Mouse (Mus musculus) hindbrain, embryonic 16.5 days (tissue): ENCODE measurements at regions not wholly inside any gene's neighbourhood (a gene's known extent, or its start where the extent isn't known, plus 50 kb on each side); places are given as distances from the start of the nearest gene placed in this dataset.
A peak's percentile ranks its signal among the peaks of the same experiment; 100 is the strongest.

Experiments
- ATAC-seq: fragments of 200-750 bp; cut with Nextera tagmentation; 2 replicates; pipeline ENCODE4 v1.8.0; 2017; ENCODE audit warnings: moderate TSS enrichment, moderate library complexity
- H3K27ac ChIP-seq: fragments of 300-500 bp; sonication (generic); 2 replicates; pipeline ENCODE4 v1.5.1; 2014; ENCODE audit warnings: low read depth, mild to moderate bottlenecking, control low read depth, low read length, moderate library complexity
- H3K27me3 ChIP-seq: fragments of 300-500 bp; sonication (generic); replicated peaks from 2 replicates; pipeline ENCODE4 v1.6.1; 2014; ENCODE audit warnings: low read length; ENCODE audit not compliant: control insufficient read depth, insufficient read depth
- H3K36me3 ChIP-seq: fragments of 300-500 bp; sonication (generic); 2 replicates; pipeline ENCODE4 v1.6.1; 2014; ENCODE audit warnings: mild to moderate bottlenecking, low read length, moderate library complexity, mixed read lengths; ENCODE audit not compliant: control insufficient read depth, insufficient read depth
- H3K4me1 ChIP-seq: fragments of 300-500 bp; sonication (generic); 2 replicates; pipeline ENCODE4 v1.6.1; 2014; ENCODE audit warnings: low read depth, low read length; ENCODE audit not compliant: control insufficient read depth, insufficient read depth
- H3K4me2 ChIP-seq: fragments of 300-500 bp; sonication (generic); 2 replicates; pipeline ENCODE4 v1.6.1; 2014; ENCODE audit warnings: mild to moderate bottlenecking, low read length, control low read depth, moderate library complexity
- H3K4me3 ChIP-seq: fragments of 300-500 bp; sonication (generic); 2 replicates; pipeline ENCODE4 v1.5.1; 2014; ENCODE audit warnings: mild to moderate bottlenecking, low read length, control low read depth, moderate library complexity
- H3K9ac ChIP-seq: fragments of 300-500 bp; sonication (generic); 2 replicates; pipeline ENCODE4 v1.6.1; 2014; ENCODE audit warnings: low read depth, mild to moderate bottlenecking, control low read depth, low read length, moderate library complexity
- H3K9me3 ChIP-seq: fragments of 300-500 bp; sonication (generic); 2 replicates; pipeline ENCODE4 v1.6.1; 2014; ENCODE audit warnings: mild to moderate bottlenecking, low read length, moderate library complexity; ENCODE audit not compliant: control insufficient read depth
- whole genome bisulfite sequencing: fragments of 180-500 bp; shearing (Covaris S2); extraction: QIAGEN DNeasy Blood & Tissue Kit; methylation state at CpG from one replicate; pipeline ENCODE4 v1.1.7; 2014; 5-methylcytosine and 5-hydroxymethylcytosine counted together

DNA sequence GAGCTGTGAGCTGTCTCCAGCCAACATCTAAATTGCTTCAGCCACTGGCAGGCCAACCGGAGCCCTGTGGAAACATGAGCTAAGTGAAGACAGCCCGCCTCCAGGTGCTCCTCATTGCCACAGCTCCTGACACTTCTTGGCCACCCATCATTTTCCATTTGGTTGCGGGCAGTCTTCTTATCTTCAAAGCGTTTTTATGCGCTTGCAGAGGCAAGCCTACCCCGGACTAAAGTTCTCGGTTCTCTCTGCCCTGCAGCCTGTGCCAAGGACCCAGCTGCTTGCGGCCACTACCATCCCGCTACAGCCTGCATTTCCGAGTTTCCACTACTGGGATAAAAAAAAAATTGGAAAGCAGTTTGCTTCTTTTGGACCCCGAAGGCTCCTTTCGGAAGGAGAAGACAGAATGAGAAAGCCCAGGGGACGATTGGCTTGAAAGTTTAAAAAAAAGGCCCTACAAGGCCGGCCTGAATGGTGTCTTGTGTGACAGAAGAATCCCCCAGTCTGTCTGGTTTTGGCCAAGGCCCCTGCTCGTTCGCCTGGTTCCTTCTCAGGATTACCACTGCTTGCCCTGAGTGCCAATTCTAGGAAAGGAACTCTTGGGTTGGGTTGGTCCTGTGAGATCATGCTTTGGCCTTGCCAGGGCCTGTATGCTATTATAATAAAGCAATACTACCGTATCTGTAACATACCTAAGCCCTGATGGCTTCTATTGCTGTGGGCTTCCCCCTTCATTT is 124.6 kb upstream of the Meis1 start:
- H3K27me3 ChIP-seq: no peaks in the 10 kb centered on the region
- H3K4me2 ChIP-seq: no peak overlapping the region
- no peak for ATAC-seq
- peaks cover 2% of the 10 kb centered on the region; the same call in 1 of the 2 replicates for H3K4me1 ChIP-seq
- no peak overlapping the region for H3K4me3 ChIP-seq
- 83% methylated on average over 17 of the region's 17 CpGs for WGBS
- H3K9ac ChIP-seq: no peak overlapping the region
- H3K36me3 ChIP-seq: no peaks in the 10 kb centered on the region
- no peaks in the 10 kb centered on the region for H3K9me3 ChIP-seq
- no peak overlapping the region for H3K27ac ChIP-seq

DNA sequence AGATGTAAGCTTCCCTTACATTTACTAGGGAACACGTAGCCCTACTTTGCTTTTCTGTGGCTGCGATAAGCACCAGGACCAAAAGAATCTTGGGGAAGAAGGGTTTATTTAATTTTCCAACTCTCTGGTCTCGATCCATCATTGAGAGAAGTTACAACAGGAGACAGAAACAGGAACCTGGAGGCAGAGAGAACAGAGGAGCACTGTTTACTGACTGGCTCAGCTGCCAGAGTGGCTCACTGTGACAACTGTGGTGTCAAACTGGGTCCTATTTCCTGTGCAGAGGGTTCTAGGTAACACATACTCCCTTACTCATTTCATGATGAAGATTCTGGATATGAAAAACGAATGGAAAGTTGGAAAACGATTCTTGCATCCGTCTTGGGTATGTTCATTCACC is 125.7 kb upstream of the Meis1 start:
- Histone ChIP-seq H3K4me3 (no peak overlapping the region), H3K9me3 (no peaks in the 10 kb centered on the region), H3K4me1 (no peaks in the 10 kb centered on the region), H3K27ac (no peak overlapping the region), H3K4me2 (no peak overlapping the region), H3K36me3 (no peaks in the 10 kb centered on the region), H3K27me3 (no peaks in the 10 kb centered on the region), H3K9ac (no peak overlapping the region)
- 80% methylated on average over 6 of the region's 6 CpGs for WGBS
- ATAC-seq: no peak

DNA sequence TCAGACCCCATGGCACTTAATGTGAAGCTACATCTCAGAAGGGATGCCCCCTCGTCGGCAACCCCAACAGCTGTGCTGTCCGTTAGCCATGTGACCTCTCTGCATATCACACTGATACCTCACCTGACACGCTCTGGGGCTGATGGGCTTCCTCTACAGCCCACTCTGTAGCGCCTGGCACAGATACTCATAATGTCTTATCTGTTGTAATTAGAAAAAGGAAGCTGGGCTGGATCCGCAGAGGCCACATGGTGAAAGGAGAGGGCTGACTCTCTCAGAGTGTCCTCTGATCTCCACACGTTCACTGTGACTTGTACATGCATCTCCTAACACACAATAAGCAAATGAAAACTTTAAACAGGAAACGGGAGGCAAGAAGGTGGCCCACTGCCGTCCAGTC is 126.5 kb upstream of the Meis1 start:
- H3K4me2 ChIP-seq: no peak overlapping the region
- H3K4me3 ChIP-seq: no peak overlapping the region
- H3K27ac ChIP-seq: no peak overlapping the region
- ATAC-seq: no peak
- H3K9ac ChIP-seq: no peak overlapping the region
- 91% methylated on average over 9 of the region's 9 CpGs for WGBS
- no peaks in the 10 kb centered on the region for H3K27me3 ChIP-seq
- no peaks in the 10 kb centered on the region for H3K9me3 ChIP-seq
- no peaks in the 10 kb centered on the region for H3K4me1 ChIP-seq
- H3K36me3 ChIP-seq: no peaks in the 10 kb centered on the region

DNA sequence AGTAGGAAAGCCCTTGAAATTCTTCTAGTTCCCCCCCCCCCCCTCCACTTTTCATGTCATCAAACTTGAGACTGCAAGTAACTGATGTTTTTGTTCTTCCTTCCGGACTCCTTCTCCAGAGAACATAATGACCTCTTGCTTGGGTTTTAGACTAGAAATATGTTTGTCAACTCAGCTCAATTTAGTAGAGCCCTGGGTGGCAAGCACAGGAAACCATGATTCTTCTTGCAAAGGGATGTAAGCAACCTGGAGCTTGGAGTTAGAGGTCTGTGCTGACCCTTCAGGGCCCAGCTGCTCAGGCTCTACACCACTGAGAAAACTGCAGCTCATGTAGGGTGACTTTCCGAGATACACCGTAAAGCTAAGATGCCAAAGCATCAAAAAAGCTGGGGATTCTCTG is 127.2 kb upstream of the Meis1 start:
- no peaks in the 10 kb centered on the region for H3K9me3 ChIP-seq
- no peaks in the 10 kb centered on the region for H3K36me3 ChIP-seq
- no peaks in the 10 kb centered on the region for H3K4me1 ChIP-seq
- no peak overlapping the region for H3K4me3 ChIP-seq
- no peak overlapping the region for H3K9ac ChIP-seq
- H3K4me2 ChIP-seq: no peak overlapping the region
- 86% methylated on average over 3 of the region's 3 CpGs for WGBS
- H3K27me3 ChIP-seq: no peaks in the 10 kb centered on the region
- no peak overlapping the region for H3K27ac ChIP-seq
- no peak for ATAC-seq

DNA sequence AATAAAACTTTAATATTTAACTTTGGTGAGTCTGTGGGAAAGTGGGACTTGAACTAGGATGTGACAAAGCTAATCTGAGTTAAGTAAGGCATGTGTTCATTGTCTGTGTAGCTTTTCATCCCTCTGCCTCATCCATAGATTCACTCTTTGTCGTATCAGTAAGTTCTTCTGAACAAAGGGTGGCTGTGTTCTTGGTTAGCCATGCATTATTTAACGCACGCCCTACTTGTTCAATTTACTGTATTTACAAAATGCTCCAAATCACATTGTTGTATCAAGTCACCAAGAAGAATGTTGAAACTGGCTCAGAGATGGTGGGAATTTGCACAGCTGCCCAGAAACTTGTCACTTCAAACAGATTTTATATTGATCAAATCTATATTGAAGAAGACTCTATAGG is 132.2 kb upstream of the Meis1 start:
- no peak overlapping the region for H3K4me2 ChIP-seq
- WGBS: 54% methylated on average over 3 of the region's 3 CpGs
- H3K9ac ChIP-seq: no peak overlapping the region
- H3K4me1 ChIP-seq: no peaks in the 10 kb centered on the region
- ATAC-seq: no peak
- no peak overlapping the region for H3K27ac ChIP-seq
- H3K27me3 ChIP-seq: no peaks in the 10 kb centered on the region
- no peaks in the 10 kb centered on the region for H3K9me3 ChIP-seq
- H3K4me3 ChIP-seq: no peak overlapping the region
- H3K36me3 ChIP-seq: no peaks in the 10 kb centered on the region

DNA sequence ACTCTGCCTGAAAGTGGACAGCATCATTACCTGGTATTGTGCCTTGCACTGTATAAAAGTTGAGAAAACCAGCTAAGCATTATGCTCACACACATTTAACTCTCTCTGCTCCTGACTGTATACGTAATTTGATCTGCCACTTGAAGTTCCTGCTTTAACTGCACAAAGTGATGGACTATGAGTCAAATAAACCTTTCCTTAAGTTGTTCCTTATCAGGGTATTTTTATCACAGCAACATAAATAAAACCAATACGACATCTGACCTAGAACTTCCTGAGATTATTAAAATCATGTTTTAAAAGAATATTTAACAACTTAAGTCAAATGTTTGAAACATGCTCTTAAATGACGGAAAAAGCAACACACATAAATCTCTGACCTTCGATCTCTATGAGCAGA is 134.9 kb upstream of the Meis1 start:
- H3K4me1 ChIP-seq: no peaks in the 10 kb centered on the region
- H3K9ac ChIP-seq: no peak overlapping the region
- ATAC-seq: no peak
- no peaks in the 10 kb centered on the region for H3K9me3 ChIP-seq
- H3K27me3 ChIP-seq: no peaks in the 10 kb centered on the region
- no peaks in the 10 kb centered on the region for H3K36me3 ChIP-seq
- no peak overlapping the region for H3K4me3 ChIP-seq
- 90% methylated on average over 4 of the region's 4 CpGs for WGBS
- H3K27ac ChIP-seq: no peak overlapping the region
- no peak overlapping the region for H3K4me2 ChIP-seq

DNA sequence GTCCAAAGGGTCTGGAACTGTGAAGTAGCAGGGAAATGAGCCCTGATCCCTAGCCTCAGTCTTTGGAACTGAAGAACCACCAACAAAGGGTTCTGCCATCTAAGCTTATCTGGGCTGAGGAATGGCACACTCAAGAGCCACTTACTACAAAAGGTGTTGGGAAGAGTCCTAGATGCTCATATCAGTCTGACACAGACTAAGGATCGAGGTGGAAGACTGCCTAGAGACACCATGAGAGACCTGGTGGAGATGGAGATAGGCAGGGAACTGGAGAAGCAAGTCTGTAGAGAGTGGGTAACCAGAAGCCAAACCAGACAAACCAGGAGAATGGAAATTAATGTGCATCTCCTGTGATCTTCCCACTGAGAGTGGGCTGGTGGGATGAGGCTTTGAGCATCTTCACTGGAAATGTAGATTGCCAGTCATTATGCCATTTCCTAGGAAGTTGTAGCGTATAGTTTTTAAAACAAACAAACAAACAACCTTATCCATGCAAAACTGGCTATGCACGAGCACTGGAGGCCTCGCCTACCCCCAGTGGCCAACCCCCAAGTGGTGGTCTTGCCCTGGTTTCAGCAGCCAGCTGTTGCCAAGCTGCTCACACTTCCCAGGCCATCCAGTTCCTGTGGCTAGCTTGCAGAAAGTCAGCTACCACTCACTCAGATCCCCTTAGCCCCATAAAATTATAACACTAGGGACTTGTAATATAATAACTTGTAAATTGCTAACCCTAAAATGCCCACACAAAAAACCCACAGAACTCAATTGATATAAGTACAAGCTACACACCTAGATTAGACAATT is 136.2 kb upstream of the Meis1 start:
- Histone ChIP-seq H3K27ac (no peak overlapping the region), H3K27me3 (no peaks in the 10 kb centered on the region), H3K9ac (no peak overlapping the region), H3K4me3 (no peak overlapping the region), H3K4me1 (no peaks in the 10 kb centered on the region; the same call in 1 of the 2 replicates), H3K9me3 (no peaks in the 10 kb centered on the region), H3K36me3 (no peaks in the 10 kb centered on the region), H3K4me2 (no peak overlapping the region)
- no peak for ATAC-seq
- WGBS: 90% methylated on average over 4 of the region's 4 CpGs

DNA sequence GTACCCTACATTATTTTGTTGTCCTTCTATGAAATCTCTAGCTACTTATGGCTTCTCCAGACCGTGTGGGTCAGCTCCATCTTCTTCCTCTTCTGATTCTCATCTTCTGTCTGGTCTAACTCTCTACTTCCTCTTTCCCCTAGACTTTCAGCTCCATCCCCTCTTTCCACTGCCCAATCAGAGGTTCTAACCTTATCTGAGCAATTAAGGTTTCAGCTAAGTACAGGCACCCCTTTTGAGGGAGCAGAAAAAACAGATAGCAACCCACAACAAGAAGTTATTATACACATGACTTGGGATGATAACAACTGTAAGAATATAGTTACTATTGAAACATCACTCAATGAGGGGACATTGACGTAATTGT is 136.8 kb upstream of the Meis1 start:
- no peaks in the 10 kb centered on the region for H3K36me3 ChIP-seq
- H3K27me3 ChIP-seq: no peaks in the 10 kb centered on the region
- no peak overlapping the region for H3K4me3 ChIP-seq
- H3K4me1 ChIP-seq: peaks cover under 1% of the 10 kb centered on the region
- 78% methylated on average over 2 of the region's 2 CpGs for WGBS
- no peaks in the 10 kb centered on the region for H3K9me3 ChIP-seq
- no peak overlapping the region for H3K27ac ChIP-seq
- H3K4me2 ChIP-seq: no peak overlapping the region
- no peak overlapping the region for H3K9ac ChIP-seq
- no peak for ATAC-seq

DNA sequence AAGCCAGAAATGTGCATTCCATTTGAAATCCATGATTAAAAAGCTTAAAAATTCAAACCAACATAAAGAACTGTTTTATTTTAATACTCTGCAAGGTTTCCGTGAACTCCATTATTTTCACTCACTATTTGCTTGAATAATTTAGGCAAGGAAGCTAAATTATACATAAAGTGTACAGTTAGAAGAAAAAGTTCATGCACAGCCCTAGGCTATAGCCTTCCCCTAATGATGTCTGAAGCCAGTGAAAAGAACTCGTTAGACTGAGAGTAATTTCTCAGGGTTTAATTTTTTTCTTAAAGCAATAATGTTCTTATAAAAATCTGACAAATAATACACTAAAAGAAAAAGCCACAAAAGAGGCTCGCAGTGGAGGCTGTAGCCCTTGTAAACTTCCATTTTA is 141.4 kb upstream of the Meis1 start:
- no peak overlapping the region for H3K9ac ChIP-seq
- no peak overlapping the region for H3K4me2 ChIP-seq
- H3K27ac ChIP-seq: no peak overlapping the region
- 30% methylated on average over 3 of the region's 3 CpGs for WGBS
- H3K4me3 ChIP-seq: no peak overlapping the region
- peak; percentile 65; the same call in 1 of the 2 replicates for ATAC-seq
- no peaks in the 10 kb centered on the region for H3K9me3 ChIP-seq
- no peaks in the 10 kb centered on the region for H3K27me3 ChIP-seq
- H3K36me3 ChIP-seq: no peaks in the 10 kb centered on the region
- H3K4me1 ChIP-seq: peaks cover 3% of the 10 kb centered on the region
